Mouse (Mus musculus) neutrophil, adult 59 days (primary cell): ENCODE data around the gene Pdzd8. TPM values are rescaled to one million over a fixed set of nuclear protein-coding genes. Genes with fewer than 3 reads are reported as not detected.

Experiments
- total RNA-seq, 2 experiments: library from RNA; stranded (reverse); gene quantifications; 1 replicate in 1 of 2; 2 replicates in 1 of 2; pipeline ENCODE4 v1.2.4; 2023

Pdzd8 gene
- 10 to 100 TPM; 74.5 to 79.6 TPM for total RNA-seq

GRCm38 (mm10) chr19:59345658-59346283 is at the start of gene Pdzd8:
TSS of gene Pdzd8 (minus strand) at chr19:59345780.

GRCm38 (mm10) chr19:59321990-59322389 is 23.6 kb downstream of the Pdzd8 start, which contains the start of gene Rps12-ps3:
TSS of gene Rps12-ps3 (plus strand) at chr19:59322290.

GRCm38 (mm10) chr19:59260718-59261442 is 84.7 kb downstream of the Pdzd8 start, which contains the start of gene Slc18a2:
TSS of gene Slc18a2 (plus strand) at chr19:59260896.

Other genes starting within 250 kb of the Pdzd8 start
- gene Vax1, start 175.7 kb downstream of the Pdzd8 start, total RNA-seq: not detected
- gene Kcnk18, start 126.6 kb downstream of the Pdzd8 start, total RNA-seq: not detected
- under 1 TPM; 0.33 to 1.00 TPM for gene Slc18a2, start 84.9 kb downstream of the Pdzd8 start, total RNA-seq
- gene Rps12-ps3, start 23.5 kb downstream of the Pdzd8 start, total RNA-seq: 100 to 1,000 TPM; 503 to 916 TPM
- not detected for gene Emx2, start 112.6 kb upstream of the Pdzd8 start, total RNA-seq